Mouse (Mus musculus) ES-Bruce4 (cell line): ENCODE results near the gene Prkce.

ENCODE experiments used
- EP300 ChIP-seq: IDR thresholded peaks from 2 replicates; pipeline ENCODE4 v1.6.1; 2011; ENCODE audit warnings: low read depth, low read length; ENCODE audit not compliant: insufficient read depth
- POLR2A ChIP-seq: IDR thresholded peaks from one replicate; pipeline ENCODE4 v1.8.1; 2011; ENCODE audit warnings: low read length; ENCODE audit not compliant: insufficient read depth

GRCm38 (mm10) chr17:86236861-86237763 is 69.5 kb downstream of the Prkce start:
- TF ChIP-seq POLR2A (no peak), EP300 (no peak)
